Mouse (Mus musculus) kidney, postnatal 0 days (tissue): ENCODE measurements around the gene Capn7. TPM values are rescaled to one million over a fixed set of nuclear protein-coding genes. Genes with fewer than 3 reads are reported as not detected.
A peak's percentile ranks its signal among the peaks of the same experiment; 100 is the strongest.

Experiments used
- ATAC-seq: fragments of 200-750 bp; cut with Nextera tagmentation; replicated peaks from 2 replicates; pipeline ENCODE4 v1.8.0; 2017; ENCODE audit warnings: low read depth, moderate number of reproducible peaks, moderate TSS enrichment, moderate library complexity; ENCODE audit not compliant: low FRiP score
- DNase-seq: peaks from one replicate; pipeline ENCODE4 v3.0.0-alpha.2; 2016; ENCODE audit warnings: low spot score
- H3K27ac ChIP-seq: fragments of 300-500 bp; sonication (generic); 2 replicates; pipeline ENCODE4 v1.5.1; 2014; ENCODE audit warnings: mild to moderate bottlenecking
- H3K27me3 ChIP-seq: fragments of 300-500 bp; sonication (generic); 2 replicates; pipeline ENCODE4 v1.6.1; 2014; ENCODE audit warnings: low read length, mixed read lengths; ENCODE audit not compliant: insufficient read depth
- H3K36me3 ChIP-seq: fragments of 300-500 bp; sonication (generic); 2 replicates; pipeline ENCODE4 v1.6.1; 2014; ENCODE audit warnings: low read length, mixed read lengths; ENCODE audit not compliant: insufficient read depth
- H3K4me1 ChIP-seq: fragments of 300-500 bp; sonication (generic); replicated peaks from 2 replicates; pipeline ENCODE4 v1.6.1; 2014; ENCODE audit warnings: antibody characterized with exemption, low read length, mixed read lengths; ENCODE audit not compliant: insufficient read depth
- H3K4me2 ChIP-seq: fragments of 300-500 bp; sonication (generic); 2 replicates; pipeline ENCODE4 v1.6.1; 2014; ENCODE audit warnings: mild to moderate bottlenecking, low read length, moderate library complexity, mixed read lengths
- H3K4me3 ChIP-seq: fragments of 300-500 bp; sonication (generic); replicated peaks from 2 replicates; pipeline ENCODE4 v1.5.1; 2014; ENCODE audit warnings: low read depth, low read length
- H3K9ac ChIP-seq: fragments of 300-500 bp; sonication (generic); 2 replicates; pipeline ENCODE4 v1.6.1; 2014; ENCODE audit warnings: low read depth, low read length
- H3K9me3 ChIP-seq: fragments of 300-500 bp; sonication (generic); replicated peaks from 2 replicates; pipeline ENCODE4 v1.6.1; 2016; ENCODE audit warnings: low read length, inconsistent platforms, mixed read lengths
- CTCF ChIP-seq: IDR thresholded peaks from 2 replicates; pipeline ENCODE4 v1.5.1; 2016; ENCODE audit warnings: antibody characterized with exemption, low read depth, mild to moderate bottlenecking, moderate library complexity
- WGBS: fragments of 180-500 bp; shearing (Covaris S2); extraction: QIAGEN DNeasy Blood & Tissue Kit; methylation state at CpG from one replicate; pipeline ENCODE4 v1.1.7; 2014; 5-methylcytosine and 5-hydroxymethylcytosine counted together
- polyA plus RNA-seq: library from polyadenylated mRNA; unstranded; fragments of >200 nt; fragmentation: Nextera tagmentation; extraction: Ambion mirVana; gene quantifications from 2 replicates; pipeline ENCODE4 v1.2.1, GENCODE M21; 2015

The Capn7 gene
- polyA plus RNA-seq, 1 experiment from 2014 or later: 40.3 TPM

- no peaks in the 10 kb centered on the region for H3K4me1 ChIP-seq
- no peak for TF ChIP-seq CTCF
- DNase-seq (no peak), ATAC-seq (no peak)
- H3K9ac ChIP-seq: no peak overlapping the region
- H3K4me3 ChIP-seq: no peak overlapping the region
- peaks cover 50% of the 10 kb centered on the region for H3K36me3 ChIP-seq
- H3K9me3 ChIP-seq: no peaks in the 10 kb centered on the region
- H3K4me2 ChIP-seq: no peak overlapping the region
- H3K27ac ChIP-seq: no peak overlapping the region
- no peaks in the 10 kb centered on the region for H3K27me3 ChIP-seq
- WGBS: 85% methylated on average over 6 of the region's 6 CpGs
These were observed 38.0 kb downstream of the Capn7 start for GRCm38 (mm10) chr14:31374390-31374789.

GRCm38 (mm10) chr14:31376331-31376730, 39.9 kb downstream of the Capn7 start:
- WGBS: 90% methylated on average over 3 of the region's 3 CpGs

GRCm38 (mm10) chr14:31382276-31382675, 45.8 kb downstream of the Capn7 start:
- DNase-seq: no peak
- ATAC-seq: no peak
- Histone ChIP-seq H3K27ac (no peak overlapping the region), H3K27me3 (no peaks in the 10 kb centered on the region), H3K4me3 (no peak overlapping the region), H3K4me2 (no peak overlapping the region), H3K4me1 (peaks cover 13% of the 10 kb centered on the region; the same call in 1 of the 2 replicates), H3K36me3 (peaks cover 7% of the 10 kb centered on the region; the same call in 1 of the 2 replicates), H3K9ac (no peak overlapping the region), H3K9me3 (no peaks in the 10 kb centered on the region)
- TF ChIP-seq CTCF: no peak
- WGBS: 84% methylated on average over 8 of the region's 8 CpGs

More at GRCm38 (mm10) chr14:31376331-31376730, 39.9 kb downstream of the Capn7 start:
- TF ChIP-seq CTCF: no peak
- Histone ChIP-seq H3K4me1 (no peaks in the 10 kb centered on the region), H3K4me2 (no peak overlapping the region), H3K9me3 (no peaks in the 10 kb centered on the region), H3K27me3 (no peaks in the 10 kb centered on the region), H3K36me3 (peaks cover 50% of the 10 kb centered on the region), H3K27ac (no peak overlapping the region), H3K9ac (no peak overlapping the region), H3K4me3 (no peak overlapping the region)
- ATAC-seq: no peak
- DNase-seq: no peak

GRCm38 (mm10) chr14:31383470-31384050, 47.1 kb downstream of the Capn7 start:
- ATAC-seq (no peak), DNase-seq (no peak)
- TF ChIP-seq CTCF: no peak
- Histone ChIP-seq H3K4me1 (peaks cover 13% of the 10 kb centered on the region; the same call in 1 of the 2 replicates), H3K4me3 (no peak overlapping the region), H3K27me3 (no peaks in the 10 kb centered on the region), H3K9me3 (no peaks in the 10 kb centered on the region), H3K27ac (no peak overlapping the region), H3K36me3 (no peaks in the 10 kb centered on the region), H3K4me2 (no peak overlapping the region), H3K9ac (no peak overlapping the region)
- 83% methylated on average over 11 of the region's 11 CpGs for WGBS

GRCm38 (mm10) chr14:31384366-31385323, 48.2 kb downstream of the Capn7 start:
- H3K4me1 ChIP-seq: peaks cover 13% of the 10 kb centered on the region; the same call in 1 of the 2 replicates
- no peak overlapping the region for H3K4me2 ChIP-seq
- ATAC-seq (no peak), DNase-seq (peak; percentile 81)
- TF ChIP-seq CTCF: peak; percentile 48
- H3K36me3 ChIP-seq: no peaks in the 10 kb centered on the region
- H3K27ac ChIP-seq: peak overlapping the region; percentile 10; the same call in 1 of the 2 replicates
- no peak overlapping the region for H3K4me3 ChIP-seq
- H3K9me3 ChIP-seq: no peaks in the 10 kb centered on the region
- H3K9ac ChIP-seq: no peak overlapping the region
- 51% methylated on average over 13 of the region's 13 CpGs for WGBS
- no peaks in the 10 kb centered on the region for H3K27me3 ChIP-seq

GRCm38 (mm10) chr14:31385406-31385805, 49.0 kb downstream of the Capn7 start:
- Histone ChIP-seq H3K4me2 (no peak overlapping the region), H3K27ac (peak overlapping the region; percentile 74), H3K36me3 (no peaks in the 10 kb centered on the region), H3K9me3 (no peaks in the 10 kb centered on the region), H3K4me1 (peaks cover 13% of the 10 kb centered on the region; the same call in 1 of the 2 replicates), H3K4me3 (no peak overlapping the region), H3K9ac (no peak overlapping the region), H3K27me3 (no peaks in the 10 kb centered on the region)
- 86% methylated on average over 5 of the region's 5 CpGs for WGBS
- no peak for DNase-seq
- ATAC-seq: no peak
- no peak for TF ChIP-seq CTCF
